Mouse (Mus musculus) kidney, postnatal 0 days (tissue): Measurements from ENCODE around the gene 1700011L22Rik. TPM values are rescaled to one million over a fixed set of nuclear protein-coding genes. Genes with fewer than 3 reads are reported as not detected.

ENCODE experiments used
- ATAC-seq: fragments of 200-750 bp; cut with Nextera tagmentation; replicated peaks from 2 replicates; pipeline ENCODE4 v1.8.0; 2017; ENCODE audit warnings: low read depth, moderate number of reproducible peaks, moderate TSS enrichment, moderate library complexity; ENCODE audit not compliant: low FRiP score
- DNase-seq: peaks from one replicate; pipeline ENCODE4 v3.0.0-alpha.2; 2016; ENCODE audit warnings: low spot score
- H3K27ac ChIP-seq: fragments of 300-500 bp; sonication (generic); 2 replicates; pipeline ENCODE4 v1.5.1; 2014; ENCODE audit warnings: mild to moderate bottlenecking
- H3K27me3 ChIP-seq: fragments of 300-500 bp; sonication (generic); 2 replicates; pipeline ENCODE4 v1.6.1; 2014; ENCODE audit warnings: low read length, mixed read lengths; ENCODE audit not compliant: insufficient read depth
- H3K36me3 ChIP-seq: fragments of 300-500 bp; sonication (generic); 2 replicates; pipeline ENCODE4 v1.6.1; 2014; ENCODE audit warnings: low read length, mixed read lengths; ENCODE audit not compliant: insufficient read depth
- H3K4me1 ChIP-seq: fragments of 300-500 bp; sonication (generic); replicated peaks from 2 replicates; pipeline ENCODE4 v1.6.1; 2014; ENCODE audit warnings: antibody characterized with exemption, low read length, mixed read lengths; ENCODE audit not compliant: insufficient read depth
- H3K4me2 ChIP-seq: fragments of 300-500 bp; sonication (generic); 2 replicates; pipeline ENCODE4 v1.6.1; 2014; ENCODE audit warnings: mild to moderate bottlenecking, low read length, moderate library complexity, mixed read lengths
- H3K4me3 ChIP-seq: fragments of 300-500 bp; sonication (generic); replicated peaks from 2 replicates; pipeline ENCODE4 v1.5.1; 2014; ENCODE audit warnings: low read depth, low read length
- H3K9ac ChIP-seq: fragments of 300-500 bp; sonication (generic); 2 replicates; pipeline ENCODE4 v1.6.1; 2014; ENCODE audit warnings: low read depth, low read length
- H3K9me3 ChIP-seq: fragments of 300-500 bp; sonication (generic); replicated peaks from 2 replicates; pipeline ENCODE4 v1.6.1; 2016; ENCODE audit warnings: low read length, inconsistent platforms, mixed read lengths
- CTCF ChIP-seq: IDR thresholded peaks from 2 replicates; pipeline ENCODE4 v1.5.1; 2016; ENCODE audit warnings: antibody characterized with exemption, low read depth, mild to moderate bottlenecking, moderate library complexity
- WGBS: fragments of 180-500 bp; shearing (Covaris S2); extraction: QIAGEN DNeasy Blood & Tissue Kit; methylation state at CpG from one replicate; pipeline ENCODE4 v1.1.7; 2014; 5-methylcytosine and 5-hydroxymethylcytosine counted together
- polyA plus RNA-seq: library from polyadenylated mRNA; unstranded; fragments of >200 nt; fragmentation: Nextera tagmentation; extraction: Ambion mirVana; gene quantifications from 2 replicates; pipeline ENCODE4 v1.2.1, GENCODE M21; 2015

The 1700011L22Rik gene
- polyA plus RNA-seq, 1 experiment from 2014 or later, result not detected

- 77% methylated on average over 3 of the region's 3 CpGs for WGBS
- no peaks in the 10 kb centered on the region for H3K36me3 ChIP-seq
- H3K4me3 ChIP-seq, result no peak overlapping the region
- H3K9ac ChIP-seq, result no peak overlapping the region
- H3K27ac ChIP-seq, result no peak overlapping the region
- DNase-seq (no peak), ATAC-seq (no peak)
- H3K4me1 ChIP-seq, result no peaks in the 10 kb centered on the region
- no peak overlapping the region for H3K4me2 ChIP-seq
- no peaks in the 10 kb centered on the region for H3K9me3 ChIP-seq
- TF ChIP-seq CTCF, result no peak
- no peaks in the 10 kb centered on the region for H3K27me3 ChIP-seq
Measured at GRCm38 (mm10) chr8:79198675-79199074, 49.7 kb downstream of the 1700011L22Rik start.

GRCm38 (mm10) chr8:79196481-79196880 is 51.9 kb downstream of the 1700011L22Rik start:
- DNase-seq (no peak), ATAC-seq (no peak)
- Histone ChIP-seq H3K9ac (no peak overlapping the region), H3K36me3 (no peaks in the 10 kb centered on the region), H3K9me3 (no peaks in the 10 kb centered on the region), H3K27me3 (no peaks in the 10 kb centered on the region), H3K27ac (no peak overlapping the region), H3K4me2 (no peak overlapping the region), H3K4me1 (no peaks in the 10 kb centered on the region), H3K4me3 (no peak overlapping the region)
- TF ChIP-seq CTCF, result no peak
- 72% methylated on average over 4 of the region's 4 CpGs for WGBS

- no peaks in the 10 kb centered on the region for H3K9me3 ChIP-seq
- H3K27ac ChIP-seq, result no peak overlapping the region
- DNase-seq, result no peak
- H3K4me3 ChIP-seq, result no peak overlapping the region
- no peak for TF ChIP-seq CTCF
- WGBS, result 90% methylated on average over 10 of the region's 10 CpGs
- no peak overlapping the region for H3K9ac ChIP-seq
- H3K27me3 ChIP-seq, result no peaks in the 10 kb centered on the region
- H3K4me2 ChIP-seq, result no peak overlapping the region
- peaks cover 26% of the 10 kb centered on the region for H3K36me3 ChIP-seq
- ATAC-seq, result no peak
- no peaks in the 10 kb centered on the region for H3K4me1 ChIP-seq
Measured at GRCm38 (mm10) chr8:79190071-79190470, 58.3 kb downstream of the 1700011L22Rik start.

DNA sequence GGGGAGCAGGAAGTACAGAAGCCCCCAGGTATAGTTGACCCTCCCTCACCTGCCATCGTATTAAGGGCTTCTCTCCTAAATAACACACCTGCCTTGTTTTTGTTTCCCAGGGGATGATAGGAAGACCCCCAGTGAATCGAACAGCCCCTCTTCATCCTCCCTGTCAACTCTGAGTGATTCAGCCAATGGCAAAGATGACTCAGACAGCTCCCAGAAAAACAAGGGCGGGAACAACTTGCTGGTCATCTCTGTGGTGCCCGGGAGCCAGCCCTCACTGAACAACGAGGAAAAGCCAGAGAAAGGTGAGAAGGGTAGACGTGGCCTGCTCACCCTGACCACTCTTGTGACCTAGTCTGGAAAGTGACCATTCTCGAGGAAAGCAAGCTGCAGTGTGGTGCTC is 62.9 kb downstream of the 1700011L22Rik start:
- no peaks in the 10 kb centered on the region for H3K9me3 ChIP-seq
- no peak for TF ChIP-seq CTCF
- DNase-seq (no peak), ATAC-seq (no peak)
- no peaks in the 10 kb centered on the region for H3K27me3 ChIP-seq
- H3K4me3 ChIP-seq, result no peak overlapping the region
- no peak overlapping the region for H3K27ac ChIP-seq
- 68% methylated on average over 7 of the region's 7 CpGs for WGBS
- H3K4me1 ChIP-seq, result no peaks in the 10 kb centered on the region
- no peak overlapping the region for H3K9ac ChIP-seq
- no peak overlapping the region for H3K4me2 ChIP-seq
- H3K36me3 ChIP-seq, result peaks cover 39% of the 10 kb centered on the region

DNA sequence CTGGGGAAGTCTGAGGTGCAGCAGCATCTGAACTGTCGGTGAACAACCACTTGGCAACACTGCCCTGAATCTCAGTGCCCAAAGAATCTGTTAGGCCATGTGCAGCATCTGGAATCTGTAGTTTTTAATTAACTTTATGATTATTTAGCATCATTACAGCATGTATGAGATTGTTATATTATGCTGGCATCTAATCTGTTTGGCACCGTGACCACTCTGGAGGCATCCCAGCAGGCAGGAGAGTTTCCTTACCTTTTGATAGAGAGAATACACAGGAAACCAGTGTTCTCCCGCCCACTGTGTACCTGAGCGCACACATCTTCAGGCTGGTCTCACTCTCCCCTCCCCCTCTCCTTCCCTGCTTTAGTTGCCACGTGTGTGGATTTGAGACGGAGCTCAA is 68.7 kb downstream of the 1700011L22Rik start:
- 87% methylated on average over 6 of the region's 6 CpGs for WGBS
- Histone ChIP-seq H3K4me3 (no peak overlapping the region), H3K27me3 (no peaks in the 10 kb centered on the region), H3K36me3 (peaks cover 29% of the 10 kb centered on the region), H3K4me2 (no peak overlapping the region), H3K27ac (no peak overlapping the region), H3K9ac (no peak overlapping the region), H3K9me3 (no peaks in the 10 kb centered on the region), H3K4me1 (no peaks in the 10 kb centered on the region)
- TF ChIP-seq CTCF, result no peak
- ATAC-seq (no peak), DNase-seq (no peak)

- no peak for TF ChIP-seq CTCF
- Histone ChIP-seq H3K4me2 (no peak overlapping the region), H3K27me3 (no peaks in the 10 kb centered on the region), H3K9ac (no peak overlapping the region), H3K9me3 (no peaks in the 10 kb centered on the region), H3K4me3 (no peak overlapping the region), H3K27ac (peak overlapping the region; percentile 25; the same call in 1 of the 2 replicates), H3K36me3 (peaks cover 14% of the 10 kb centered on the region; the same call in 1 of the 2 replicates), H3K4me1 (no peaks in the 10 kb centered on the region; the same call in 1 of the 2 replicates)
- no peak for ATAC-seq
- 48% methylated on average over 4 of the region's 4 CpGs for WGBS
- no peak for DNase-seq
Measured at GRCm38 (mm10) chr8:79175991-79176390, 72.4 kb downstream of the 1700011L22Rik start.

DNA sequence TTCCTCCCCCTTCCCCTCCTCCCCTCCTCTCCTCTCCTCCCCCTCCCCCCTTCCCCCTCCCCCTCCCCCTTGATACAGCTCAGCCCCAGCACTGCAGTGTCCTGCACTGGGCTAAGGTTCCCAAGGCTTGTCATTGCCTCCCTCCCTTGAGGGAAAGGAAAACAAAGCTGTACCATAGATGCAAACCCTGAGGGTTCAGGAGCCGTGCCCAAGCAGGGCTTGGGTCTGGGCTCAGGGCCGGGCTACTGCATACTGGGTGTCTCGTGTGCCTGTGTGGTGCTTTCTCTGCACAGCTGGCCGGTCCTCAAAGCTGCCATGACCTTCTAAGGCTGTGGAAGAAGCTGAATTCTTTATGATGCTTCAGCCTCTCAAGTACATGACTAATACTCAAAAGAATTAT is 74.8 kb downstream of the 1700011L22Rik start:
- H3K36me3 ChIP-seq, result peaks cover 5% of the 10 kb centered on the region; the same call in 1 of the 2 replicates
- no peak for TF ChIP-seq CTCF
- no peaks in the 10 kb centered on the region for H3K9me3 ChIP-seq
- DNase-seq, result no peak
- no peaks in the 10 kb centered on the region; the same call in 1 of the 2 replicates for H3K4me1 ChIP-seq
- no peak; the same call in 1 of the 2 replicates for ATAC-seq
- no peaks in the 10 kb centered on the region for H3K27me3 ChIP-seq
- H3K27ac ChIP-seq, result no peak overlapping the region
- no peak overlapping the region for H3K9ac ChIP-seq
- H3K4me2 ChIP-seq, result no peak overlapping the region
- H3K4me3 ChIP-seq, result no peak overlapping the region
- 45% methylated on average over 4 of the region's 4 CpGs for WGBS
